Mouse (Mus musculus) monocyte, adult 5-6 weeks (primary cell): Measurements from ENCODE around the gene Cysrt1. TPM values are rescaled to one million over a fixed set of nuclear protein-coding genes. Genes with fewer than 3 reads are reported as not detected.

Experiments
- ATAC-seq: fragments of 153-309, 156-312 bp; replicated peaks from 2 replicates; pipeline ENCODE4 v1.8.0; 2017; ENCODE audit warnings: mild to moderate bottlenecking; ENCODE audit not compliant: low TSS enrichment, insufficient number of reproducible peaks, severe bottlenecking, poor library complexity, low FRiP score
- total RNA-seq: library from RNA; stranded (forward); fragments of 200-1000, 200-491, 200-594 nt; gene quantifications from 3 replicates; pipeline ENCODE4 v1.2.3, GENCODE M21; 2017

The Cysrt1 gene
- total RNA-seq, 1 experiment from 2014 or later = not detected

DNA sequence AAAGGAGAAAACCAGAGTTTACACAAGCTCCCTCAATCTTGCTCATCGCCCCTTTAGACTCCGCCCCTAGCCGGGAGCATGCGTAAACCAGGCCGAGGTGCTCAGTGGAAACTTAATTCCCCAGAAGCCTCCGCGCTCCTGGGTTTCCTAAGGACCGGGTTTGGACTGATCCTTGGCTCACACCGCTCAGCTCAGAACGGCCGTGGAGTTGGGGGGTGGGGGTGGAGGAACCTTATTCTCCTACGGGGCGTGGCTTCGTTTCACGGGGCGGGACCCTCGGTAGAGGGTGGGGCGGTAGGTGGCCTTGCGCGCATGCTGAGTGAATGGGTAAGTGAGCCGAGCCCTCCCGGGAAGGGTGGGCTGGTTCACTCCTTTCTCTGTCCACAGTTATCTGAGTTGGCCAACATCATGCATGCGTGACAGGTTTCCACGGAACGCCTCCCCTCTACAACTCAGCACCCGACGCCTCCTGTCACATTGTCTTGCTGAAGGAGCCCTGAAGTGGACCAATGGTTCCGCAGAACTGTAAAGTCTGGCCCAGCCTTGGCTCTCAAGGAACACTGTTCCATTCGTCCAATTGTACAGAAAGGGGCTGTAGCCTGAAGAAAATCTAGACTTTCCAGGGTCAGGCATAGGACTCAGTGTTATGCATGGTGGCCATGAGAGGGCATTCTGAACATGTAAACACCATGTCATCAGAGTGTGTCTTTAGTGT lies 1.4 kb downstream of the Cysrt1 start:
- peak; percentile 45; the same call in 1 of the 2 replicates for ATAC-seq

- ATAC-seq = no peak
Measured at GRCm38 (mm10) chr2:25240310-25240709, 1.9 kb downstream of the Cysrt1 start.

- ATAC-seq = no peak
Measured at GRCm38 (mm10) chr2:25239766-25240165, 2.5 kb downstream of the Cysrt1 start.

- no peak for ATAC-seq
Measured at GRCm38 (mm10) chr2:25238106-25238505, 4.1 kb downstream of the Cysrt1 start.

DNA sequence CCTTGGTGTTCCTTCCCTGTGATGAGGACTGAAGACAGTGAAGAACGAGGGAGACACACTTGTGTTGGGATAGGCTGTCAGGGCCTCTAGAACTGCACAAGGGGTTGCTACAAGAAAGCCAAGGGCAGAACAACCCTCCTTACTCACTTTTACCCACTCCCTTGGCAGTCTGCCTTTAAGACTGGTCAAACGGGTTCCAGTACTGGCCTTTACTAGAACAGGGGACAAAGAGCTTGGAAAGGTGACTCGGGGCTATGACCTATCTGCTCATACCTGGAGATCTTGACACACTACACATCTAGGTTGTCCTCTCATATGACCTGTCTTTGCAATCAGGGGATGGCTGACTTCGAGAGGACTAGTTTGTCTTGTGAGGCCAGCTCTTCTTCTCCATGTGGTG lies 4.7 kb downstream of the Cysrt1 start:
- no peak for ATAC-seq

DNA sequence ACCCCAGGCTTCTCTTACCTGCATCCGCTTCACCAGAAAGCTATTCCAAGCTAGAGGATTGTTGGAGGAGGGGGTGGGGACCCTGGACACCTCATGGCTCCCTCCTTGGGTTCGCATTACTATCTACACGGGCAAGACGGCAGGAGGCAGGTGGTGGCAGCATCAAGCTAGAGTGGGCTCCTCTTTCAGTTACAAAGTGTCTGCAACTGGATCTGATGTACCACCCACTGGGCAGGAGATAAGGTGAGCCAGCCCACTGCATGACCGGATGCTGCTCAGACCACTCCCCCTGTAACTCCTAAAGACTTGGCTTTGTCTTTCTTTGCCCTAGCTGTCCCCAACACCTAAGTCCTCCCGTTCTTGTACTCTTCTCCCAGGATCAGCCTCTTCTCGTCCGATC lies 5.6 kb downstream of the Cysrt1 start, which contains the start of gene Rnf224:
Rnf224 (minus strand) TSS at position 174 of the 400 bp plus-strand sequence.
- no peak for ATAC-seq

DNA sequence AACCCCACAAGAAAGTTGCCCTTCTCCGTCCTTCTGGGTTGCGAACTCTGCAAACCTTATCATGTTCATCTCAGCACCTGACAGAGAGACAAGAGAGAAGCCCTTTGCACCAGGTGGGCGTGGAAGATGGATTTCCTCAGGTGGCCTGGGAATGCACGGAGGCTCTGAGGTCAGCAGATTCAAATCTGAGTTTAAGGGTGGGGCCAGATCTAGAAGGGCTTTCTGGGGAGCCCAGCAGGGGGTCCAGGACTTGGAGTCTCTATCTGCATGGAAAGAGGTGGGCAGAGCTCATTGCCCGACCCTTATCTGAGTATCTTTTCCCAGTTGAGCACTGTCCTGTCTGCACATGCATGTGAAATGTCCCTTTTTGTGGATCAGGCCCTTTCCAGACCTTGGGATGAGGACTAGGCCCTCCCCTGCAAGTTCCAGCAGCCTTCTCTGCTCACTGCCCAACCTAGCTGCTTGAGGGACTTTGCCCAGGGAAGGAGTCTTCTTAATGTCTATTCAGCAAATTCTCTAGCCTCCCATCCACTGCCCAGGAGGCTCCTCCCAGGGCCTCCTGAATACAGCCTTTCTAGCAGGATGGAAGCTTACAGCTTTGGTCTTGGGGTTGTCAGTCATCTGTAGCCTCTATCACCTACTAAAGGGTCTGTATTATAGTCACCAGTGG lies 7.6 kb downstream of the Cysrt1 start:
- ATAC-seq = no peak

GRCm38 (mm10) chr2:25234050-25234449 lies 8.2 kb downstream of the Cysrt1 start, which contains the start of gene Slc34a3:
Slc34a3 (minus strand) TSS chr2:25234364.
- no peak for ATAC-seq

DNA sequence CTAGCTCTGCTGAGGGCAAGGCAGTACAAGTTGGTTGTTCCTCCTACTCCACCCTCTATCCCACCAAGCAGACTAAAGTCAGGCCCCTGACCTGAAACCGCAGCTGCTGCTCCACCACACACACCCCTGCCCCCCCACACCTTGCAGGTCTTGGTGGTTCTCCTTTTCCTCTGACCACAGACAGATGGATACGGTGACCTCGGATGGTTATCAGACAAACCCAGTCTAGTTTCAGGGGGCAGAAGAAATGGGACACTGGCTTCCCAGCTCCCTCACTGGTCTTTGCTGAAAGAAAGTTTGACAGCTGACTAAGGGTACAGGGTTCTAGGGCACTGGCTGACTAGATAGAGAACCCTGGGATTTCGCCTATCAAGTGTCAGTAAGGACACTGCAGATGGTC lies 8.8 kb downstream of the Cysrt1 start:
- no peak for ATAC-seq

DNA sequence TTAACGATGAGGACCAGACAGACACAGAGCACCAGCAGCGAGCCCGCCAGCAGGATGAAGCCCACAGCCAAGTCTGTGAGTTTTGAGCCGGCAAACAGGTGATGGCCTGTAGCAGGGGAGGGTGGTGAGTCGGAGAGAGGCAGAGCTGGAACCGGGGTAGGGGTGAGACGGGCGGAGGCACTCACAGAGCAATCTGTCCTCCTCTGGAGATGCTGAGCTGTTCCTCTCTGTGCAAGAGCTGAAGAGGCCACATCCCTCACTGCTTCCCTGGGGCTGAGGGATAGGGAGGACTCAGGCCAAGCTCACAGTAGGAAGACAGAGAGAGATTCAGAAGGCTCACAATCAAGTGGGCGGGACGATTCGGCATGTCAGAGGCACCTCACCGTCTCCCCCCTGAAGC lies 11.2 kb downstream of the Cysrt1 start:
- no peak for ATAC-seq

DNA sequence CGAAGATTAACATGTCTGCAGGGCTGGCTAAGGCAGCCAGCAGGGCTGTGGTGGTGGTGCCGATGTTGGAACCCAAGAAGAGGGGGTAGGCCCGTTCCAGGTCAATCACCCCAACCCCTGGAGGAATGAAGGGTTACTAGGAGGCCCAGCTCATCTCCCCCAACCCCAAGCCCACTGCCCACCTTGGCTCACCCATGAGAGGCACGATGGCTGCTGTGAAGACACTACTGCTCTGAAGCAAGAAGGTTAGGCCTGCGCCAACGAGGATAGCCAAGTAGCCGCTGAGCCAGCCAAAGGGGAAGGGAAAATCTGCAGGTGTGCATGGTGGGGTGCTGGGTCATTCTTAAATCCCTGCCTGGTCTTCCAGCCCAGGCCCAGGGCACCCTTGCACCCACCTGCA lies 11.7 kb downstream of the Cysrt1 start:
- ATAC-seq = no peak

- ATAC-seq = no peak
Measured at GRCm38 (mm10) chr2:25229582-25229981, 12.7 kb downstream of the Cysrt1 start.

DNA sequence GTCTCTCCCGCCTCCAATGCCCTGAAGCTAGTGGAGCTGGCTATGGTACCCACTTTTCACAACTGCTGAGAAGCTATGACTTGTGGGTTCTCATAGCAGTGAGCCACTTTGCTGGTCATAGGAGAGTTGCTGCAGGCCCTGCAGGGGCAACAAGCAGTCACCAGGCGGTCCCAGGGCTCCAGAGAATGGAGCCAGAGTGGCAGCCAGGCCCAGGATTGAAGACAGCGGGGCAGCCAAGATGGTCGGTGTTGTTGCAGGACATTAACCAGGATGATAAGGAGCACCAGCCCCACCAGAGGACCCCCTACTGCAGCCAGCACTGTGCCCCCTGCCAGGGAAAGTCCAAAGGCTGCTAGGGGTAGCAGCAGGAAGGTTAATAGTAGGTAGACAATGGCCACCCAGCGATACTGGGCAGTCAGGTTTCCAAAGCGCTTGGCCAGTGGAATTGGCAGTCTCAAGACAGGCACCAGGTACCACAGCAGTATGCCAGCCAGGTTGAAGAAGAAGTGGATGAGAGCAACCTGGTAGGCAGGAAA lies 13.2 kb downstream of the Cysrt1 start:
- no peak for ATAC-seq

DNA sequence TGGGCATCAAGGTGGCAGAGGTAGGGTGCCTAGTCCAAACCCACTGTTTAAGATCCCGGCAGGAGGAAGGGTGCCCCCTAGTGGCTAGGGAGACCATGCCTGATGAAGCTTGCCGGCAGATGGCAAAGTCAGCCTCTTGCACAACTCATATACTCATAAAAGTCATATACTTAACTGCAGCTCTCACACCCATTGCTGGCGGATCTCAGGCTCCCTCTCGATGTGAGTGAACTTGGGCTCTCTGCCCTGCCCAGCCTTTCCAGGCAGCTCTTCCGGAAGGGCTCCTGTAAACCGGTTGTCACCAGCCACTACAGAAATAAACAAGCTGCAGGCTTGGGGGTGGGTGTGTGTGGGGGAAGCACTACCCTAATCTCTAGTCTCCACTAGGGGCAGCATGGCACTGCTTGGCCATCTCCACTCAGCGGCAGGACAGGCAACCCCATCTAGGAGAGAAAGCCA lies 13.8 kb downstream of the Cysrt1 start:
- ATAC-seq = peak; percentile 50

- no peak for ATAC-seq
Measured at GRCm38 (mm10) chr2:25227406-25227805, 14.8 kb downstream of the Cysrt1 start.

GRCm38 (mm10) chr2:25226864-25227263 lies 15.4 kb downstream of the Cysrt1 start:
- ATAC-seq = no peak

DNA sequence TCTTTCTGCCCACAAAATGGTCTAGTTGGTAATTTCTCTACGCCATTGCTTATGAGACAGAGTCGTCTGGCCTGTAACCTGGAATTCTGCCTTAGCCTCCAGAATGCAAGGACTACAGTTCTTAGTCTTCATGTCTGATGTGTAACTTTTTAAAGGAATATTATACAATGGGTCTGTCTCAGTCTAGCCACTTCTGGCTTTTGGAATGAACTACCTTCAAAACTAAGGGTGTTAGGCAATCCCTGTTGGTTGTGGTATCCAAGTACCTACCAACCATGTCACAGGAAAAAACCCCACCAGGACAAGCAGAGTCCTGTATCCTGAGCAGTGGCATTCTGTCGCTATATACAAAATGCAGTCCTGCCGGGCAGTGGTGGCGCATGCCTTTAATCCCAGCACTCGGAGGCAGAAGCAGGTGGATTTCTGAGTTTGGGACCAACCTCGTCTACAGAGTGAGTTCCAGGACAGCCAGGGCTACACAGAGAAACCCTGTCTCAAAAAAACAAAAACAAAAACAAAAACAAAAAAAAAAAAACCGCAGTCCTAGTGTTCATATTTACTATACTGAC lies 16.4 kb downstream of the Cysrt1 start:
- no peak for ATAC-seq

DNA sequence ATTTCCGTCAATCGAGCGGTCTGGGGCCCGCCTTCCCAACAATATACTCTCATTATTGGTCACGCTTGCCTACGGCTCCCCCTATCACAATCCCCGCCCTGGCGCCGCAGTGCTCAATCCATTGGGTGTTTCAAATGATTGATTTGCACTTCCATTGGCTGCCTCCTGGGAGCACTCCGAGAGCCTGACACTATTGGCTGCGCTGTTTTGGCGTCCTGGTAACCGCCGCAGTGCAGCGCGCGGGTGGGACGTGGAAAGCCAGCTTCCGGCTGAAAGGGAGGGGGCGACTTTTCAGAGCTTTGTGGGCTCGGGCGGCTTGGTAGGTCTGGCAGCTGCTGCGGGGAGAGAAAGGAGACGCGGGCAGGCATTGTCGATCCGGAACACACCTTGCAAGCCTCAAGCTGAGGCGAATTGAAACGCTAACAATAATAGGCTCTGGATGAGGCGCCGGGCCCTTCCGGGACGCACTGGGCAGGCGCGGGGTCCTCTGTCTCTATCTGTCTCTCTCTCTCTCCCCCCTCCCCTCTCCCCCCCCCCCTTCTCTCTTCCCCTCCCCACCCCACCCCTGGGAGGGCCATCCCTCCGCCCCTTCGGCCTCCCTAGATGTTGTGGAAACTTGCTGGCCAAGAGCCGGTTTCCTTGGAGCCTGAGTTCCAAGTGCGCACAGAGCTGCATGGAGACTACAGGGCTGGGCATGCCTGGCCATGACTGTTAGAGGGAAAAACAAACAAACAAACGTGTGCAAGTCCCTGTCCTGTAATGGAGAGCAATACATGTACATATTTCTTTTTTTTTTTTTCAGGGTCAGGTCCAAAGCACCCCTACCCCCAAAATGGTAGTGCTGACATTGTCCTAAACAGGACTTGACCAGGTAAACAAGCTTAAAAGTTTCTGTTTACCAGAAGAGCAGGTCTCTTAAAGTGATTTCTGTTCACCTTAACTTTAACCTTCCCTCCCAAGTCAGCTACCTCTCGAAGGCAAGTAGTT lies 17.2 kb downstream of the Cysrt1 start:
- ATAC-seq = peak; percentile 88

DNA sequence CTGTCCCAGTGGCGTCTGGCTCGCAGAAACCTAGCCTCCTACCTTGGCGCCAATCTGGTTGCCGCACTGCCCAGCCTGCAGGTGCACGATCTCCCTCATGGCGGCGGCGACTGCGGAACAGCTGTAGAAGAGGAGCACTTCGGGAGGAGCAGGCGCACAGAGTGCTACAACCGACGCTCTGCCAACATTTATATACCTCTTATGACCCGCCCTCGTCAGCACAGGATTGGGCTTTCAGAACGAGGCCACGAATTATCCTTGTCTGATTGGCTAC lies 17.8 kb downstream of the Cysrt1 start, which contains the start of gene Tubb4b:
Tubb4b (minus strand) TSS at position 211 of the 274 bp plus-strand sequence.
- no peak for ATAC-seq
